Mouse (Mus musculus): ENCODE results near the gene Kifc1.
"Not testable (repeated sequence)": the region's sequence is repeated elsewhere in the genome, so short reads cannot be mapped to it uniquely, and the experiment has no call there.

The Kifc1 gene

GRCm38 (mm10) chr17:33918293-33919203 is 28.1 kb upstream of the Kifc1 start:
- DNase-seq: no peak

DNA sequence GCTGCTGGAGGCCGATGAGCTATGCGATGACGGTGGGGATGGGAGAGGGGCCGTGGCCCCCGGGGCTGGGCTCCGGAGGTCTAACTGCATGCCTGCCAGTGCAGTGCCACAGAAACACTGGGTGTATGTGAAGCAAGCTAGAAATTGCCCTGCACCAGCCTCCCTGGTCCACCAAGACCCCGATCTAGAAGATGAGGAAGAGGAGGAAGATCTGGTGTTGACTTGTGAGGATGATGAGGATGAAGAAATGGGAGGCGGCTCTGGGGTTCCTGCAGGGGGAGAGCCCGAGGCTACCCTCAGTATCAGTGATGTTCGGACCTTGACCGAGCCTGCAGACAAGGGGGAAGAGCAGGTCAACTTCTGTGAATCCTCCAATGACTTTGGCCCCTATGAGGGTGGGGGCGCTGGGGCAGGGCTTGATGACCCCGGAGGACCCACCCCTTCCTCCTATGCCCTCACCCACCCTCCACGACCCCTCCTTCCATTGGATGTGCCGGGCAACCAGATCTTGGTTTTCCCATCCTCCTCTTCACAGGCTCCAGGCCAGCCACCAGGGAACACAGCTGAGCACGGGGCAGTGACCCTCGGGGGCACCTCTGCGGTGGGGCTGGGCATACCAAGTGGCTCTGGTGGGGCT is 27.3 kb upstream of the Kifc1 start:
- no peak for DNase-seq

DNA sequence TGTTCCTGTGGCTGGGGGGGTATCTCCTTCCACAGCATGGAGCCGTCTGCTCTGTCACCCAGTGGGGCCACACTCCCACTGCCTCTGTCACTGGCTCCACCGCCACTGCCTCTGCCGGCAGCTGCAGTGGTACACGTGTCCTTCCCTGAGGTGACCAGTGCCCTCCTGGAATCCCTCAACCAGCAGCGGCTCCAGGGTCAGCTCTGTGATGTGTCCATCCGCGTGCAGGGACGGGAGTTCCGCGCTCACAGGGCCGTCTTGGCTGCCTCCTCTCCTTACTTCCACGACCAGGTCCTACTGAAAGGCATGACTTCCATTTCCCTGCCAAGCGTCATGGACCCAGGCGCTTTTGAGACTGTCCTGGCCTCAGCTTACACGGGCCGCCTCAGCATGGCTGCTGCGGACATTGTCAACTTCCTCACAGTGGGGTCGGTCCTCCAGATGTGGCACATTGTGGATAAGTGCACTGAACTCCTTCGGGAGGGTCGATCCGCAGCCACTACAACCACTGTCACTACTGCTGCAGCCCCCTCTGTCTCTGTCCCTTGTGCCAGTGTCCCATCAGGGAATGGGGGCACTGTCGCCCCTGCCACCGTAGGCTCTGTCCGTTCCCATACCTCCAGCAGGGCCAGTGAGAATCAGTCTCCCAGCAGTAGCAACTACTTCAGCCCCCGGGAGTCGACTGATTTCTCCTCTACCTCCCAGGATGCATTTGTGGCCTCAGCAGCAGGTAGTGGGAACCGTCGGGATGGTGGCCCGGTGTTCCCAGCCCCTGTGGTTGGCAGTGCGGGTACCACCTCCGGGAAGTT is 26.6 kb upstream of the Kifc1 start:
- no peak for DNase-seq

- no peak for DNase-seq
Observed at GRCm38 (mm10) chr17:33916294-33916693, 25.8 kb upstream of the Kifc1 start.

GRCm38 (mm10) chr17:33915671-33916250 is 25.3 kb upstream of the Kifc1 start, which contains the start of the genes Tapbp and Zbtb22:
Tapbp (plus strand) TSS chr17:33915899.
Zbtb22 (plus strand) TSS chr17:33915904.
- peak; percentile 96 for DNase-seq

GRCm38 (mm10) chr17:33914969-33915391 is 24.5 kb upstream of the Kifc1 start:
- DNase-seq: no peak

DNA sequence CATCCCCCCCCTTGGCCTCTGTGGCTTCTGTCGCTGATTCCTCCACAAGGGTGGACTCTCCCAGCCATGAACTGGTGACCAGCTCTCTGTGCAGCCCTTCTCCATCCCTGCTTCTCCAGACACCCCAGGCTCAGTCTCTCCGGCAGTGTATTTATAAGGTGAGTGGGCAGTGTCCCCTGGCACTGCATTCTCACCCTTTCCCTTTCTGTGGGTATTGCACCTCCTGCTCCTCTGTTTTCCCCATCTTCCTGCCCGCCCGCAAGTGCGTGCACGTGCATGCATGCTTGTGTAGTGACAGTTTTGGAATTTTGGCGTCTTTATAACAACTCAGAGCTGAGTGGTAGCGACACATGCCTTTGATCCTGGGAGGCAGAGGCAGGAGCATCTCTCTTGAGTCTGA is 23.4 kb upstream of the Kifc1 start:
- DNase-seq: no peak

GRCm38 (mm10) chr17:33913264-33913663 is 22.8 kb upstream of the Kifc1 start:
- DNase-seq: no peak

DNA sequence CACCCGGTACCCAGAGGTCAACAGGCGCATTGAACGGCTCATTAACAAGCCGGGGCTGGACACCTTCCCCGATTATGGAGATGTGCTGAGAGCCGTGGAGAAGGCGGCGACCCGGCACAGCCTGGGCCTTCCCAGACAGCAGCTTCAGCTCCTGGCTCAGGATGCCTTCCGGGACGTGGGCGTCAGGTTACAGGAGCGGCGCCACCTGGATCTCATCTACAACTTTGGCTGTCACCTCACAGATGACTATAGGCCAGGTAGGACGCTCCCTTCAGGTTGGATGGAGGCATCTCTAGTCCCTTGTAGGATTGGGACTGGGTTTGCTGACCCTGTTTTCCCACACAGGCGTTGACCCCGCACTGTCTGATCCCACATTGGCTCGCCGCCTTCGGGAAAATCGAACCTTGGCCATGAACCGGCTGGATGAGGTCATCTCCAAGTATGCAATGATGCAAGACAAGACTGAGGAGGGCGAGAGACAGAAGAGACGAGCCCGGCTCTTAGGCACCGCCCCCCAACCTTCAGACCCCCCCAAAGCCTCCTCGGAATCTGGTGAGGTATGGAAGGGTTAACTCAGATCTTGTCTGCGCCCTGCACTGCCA is 21.5 kb upstream of the Kifc1 start:
- no peak for DNase-seq

DNA sequence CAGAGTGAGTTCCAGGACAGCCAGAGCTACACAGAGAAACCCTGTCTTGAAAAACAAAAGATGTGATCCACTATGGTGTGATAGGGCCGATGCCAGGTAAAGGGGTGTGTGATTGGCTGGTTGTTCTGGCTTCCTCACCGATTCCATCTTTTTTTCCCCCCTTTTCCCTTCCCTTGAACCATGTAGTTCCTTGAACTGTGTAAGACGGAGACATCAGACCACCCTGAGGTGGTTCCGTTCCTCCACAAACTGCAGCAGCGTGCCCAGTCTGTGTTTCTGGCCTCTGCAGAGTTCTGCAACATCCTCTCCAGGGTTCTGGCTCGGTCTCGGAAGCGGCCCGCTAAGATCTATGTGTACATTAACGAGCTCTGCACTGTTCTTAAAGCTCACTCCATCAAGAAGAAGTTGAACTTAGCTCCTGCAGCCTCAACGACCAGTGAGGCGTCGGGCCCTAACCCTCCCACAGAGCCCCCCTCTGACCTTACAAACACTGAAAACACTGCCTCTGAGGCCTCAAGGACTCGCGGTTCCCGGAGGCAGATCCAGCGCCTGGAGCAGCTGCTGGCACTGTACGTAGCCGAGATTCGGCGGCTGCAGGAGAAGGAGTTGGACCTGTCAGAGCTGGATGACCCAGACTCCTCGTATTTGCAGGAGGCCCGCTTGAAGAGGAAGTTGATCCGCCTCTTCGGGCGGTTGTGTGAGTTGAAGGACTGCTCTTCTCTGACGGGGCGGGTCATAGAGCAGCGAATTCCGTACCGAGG is 20.8 kb upstream of the Kifc1 start:
- no peak for DNase-seq

- DNase-seq: no peak
Observed at GRCm38 (mm10) chr17:33910346-33911051, 20.0 kb upstream of the Kifc1 start.

- DNase-seq: no peak
Observed at GRCm38 (mm10) chr17:33909869-33910250, 19.4 kb upstream of the Kifc1 start.

DNA sequence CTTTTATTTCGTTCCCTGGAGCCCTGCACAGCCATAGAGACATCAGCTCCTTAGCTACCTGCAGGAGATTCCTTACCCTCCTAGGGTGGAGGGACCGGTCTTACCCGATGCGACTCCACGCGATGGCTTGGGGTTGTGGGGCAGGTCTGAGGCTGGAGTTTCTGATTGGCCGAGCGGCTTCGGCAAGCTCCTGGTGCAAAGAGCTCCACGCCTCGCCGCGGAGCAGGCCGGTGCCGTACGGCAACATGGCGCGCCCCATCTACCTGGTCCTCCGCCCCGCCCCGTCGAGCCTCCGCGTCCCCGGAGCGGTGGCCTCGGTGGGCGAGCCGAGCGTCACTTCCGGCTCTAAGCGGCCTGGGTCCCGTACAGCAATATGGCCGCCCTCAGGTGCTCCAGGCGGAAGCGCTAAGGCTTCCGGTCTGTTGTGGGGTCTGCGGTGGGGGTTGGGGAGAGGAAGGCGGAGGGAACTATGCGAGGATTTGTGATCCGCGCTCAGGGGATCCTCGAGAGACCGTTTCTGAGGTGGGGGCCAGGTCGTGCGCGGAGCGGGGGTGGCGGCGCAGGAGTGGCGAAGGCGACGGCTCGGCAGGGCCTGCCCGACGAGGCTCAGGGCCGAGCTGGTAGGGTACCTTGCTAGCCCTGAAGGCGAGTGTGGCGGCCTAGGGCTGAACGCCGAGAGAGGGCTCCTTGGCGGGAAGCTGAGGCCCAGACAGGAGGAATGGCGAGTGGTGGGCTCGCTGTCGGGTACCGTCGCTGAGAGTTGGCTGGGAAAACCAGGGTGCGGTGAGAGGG is 18.8 kb upstream of the Kifc1 start, which contains the start of gene Daxx:
Gene Daxx, plus strand, starts transcription at position 338 of the 792 bp plus-strand sequence.
- peak; percentile 99 for DNase-seq

DNA sequence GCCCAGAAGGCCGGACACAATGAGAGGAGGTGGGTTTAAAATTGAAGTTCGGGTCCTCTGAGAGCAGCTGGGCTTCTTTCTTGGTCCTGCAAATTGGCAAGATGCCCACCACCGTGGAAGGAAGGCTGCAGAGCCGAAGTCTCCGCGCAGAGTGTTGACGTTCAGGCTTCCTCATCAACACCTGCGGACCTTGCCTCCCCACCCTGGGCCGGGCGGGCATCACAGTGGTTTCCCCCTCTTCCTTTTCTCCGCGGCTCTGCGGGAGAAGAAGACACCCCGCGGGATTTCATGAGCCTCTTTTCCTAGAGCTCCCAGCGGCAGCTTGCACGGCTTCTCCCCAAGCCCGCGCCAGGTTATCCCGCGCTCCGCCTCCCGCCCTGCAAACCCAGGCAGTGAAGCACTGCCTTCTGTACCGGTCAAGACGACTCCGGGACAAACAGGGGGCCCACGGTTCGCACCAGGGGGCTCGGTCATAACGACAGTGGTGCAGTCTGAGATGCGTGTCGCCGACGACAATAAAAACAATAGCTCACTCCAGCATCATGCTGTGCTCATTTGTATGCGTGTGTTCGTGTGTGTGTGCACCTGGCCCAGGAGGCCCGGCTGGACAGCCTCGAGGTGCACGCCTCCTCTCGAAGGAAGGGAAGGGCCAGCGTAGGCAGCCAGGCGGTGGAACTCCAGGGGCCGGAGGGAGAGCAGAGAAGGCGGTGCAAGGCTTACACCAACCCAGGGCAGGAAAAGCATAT is 18.0 kb upstream of the Kifc1 start:
- peak; percentile 68 for DNase-seq

GRCm38 (mm10) chr17:33904835-33905234 is 14.4 kb upstream of the Kifc1 start, which contains the start of gene Platr17:
Platr17 (plus strand) TSS chr17:33905135.
- DNase-seq: not testable (repeated sequence)

DNA sequence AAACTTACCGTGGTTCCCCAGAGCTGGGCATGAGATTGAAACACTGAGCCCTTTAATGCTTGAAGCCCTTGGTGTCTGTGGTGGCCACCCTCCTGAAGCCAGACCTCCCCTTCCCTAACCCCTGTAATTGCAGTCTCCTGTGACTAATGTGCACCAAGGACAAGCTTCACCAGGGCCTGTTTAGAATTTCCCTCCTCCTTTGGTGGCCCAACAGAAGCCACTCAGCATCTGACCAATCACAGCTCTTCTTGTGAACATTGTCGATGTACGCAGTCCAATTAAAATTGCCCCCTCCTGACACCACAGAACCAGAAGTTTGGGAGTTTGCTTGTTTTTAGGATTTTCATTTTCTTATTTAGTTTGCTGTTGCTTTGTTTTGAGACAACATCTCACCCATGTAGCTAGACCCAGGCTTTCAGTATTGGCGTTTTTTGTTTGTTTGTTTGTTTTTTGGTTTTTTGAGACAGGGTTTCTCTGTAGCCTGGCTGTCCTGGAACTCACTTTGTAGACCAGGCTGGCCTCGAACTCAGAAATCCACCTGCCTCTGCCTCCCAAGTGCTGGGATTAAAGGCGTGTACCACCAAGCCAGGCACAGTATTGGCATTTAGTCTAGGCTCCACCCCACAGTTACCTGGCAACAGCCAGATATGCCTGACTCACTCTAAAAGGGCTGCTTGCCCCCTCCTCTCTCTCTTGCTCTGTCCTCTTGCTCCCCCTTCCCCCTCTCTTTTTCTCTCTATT is 13.6 kb upstream of the Kifc1 start:
- not testable (repeated sequence) for DNase-seq

DNA sequence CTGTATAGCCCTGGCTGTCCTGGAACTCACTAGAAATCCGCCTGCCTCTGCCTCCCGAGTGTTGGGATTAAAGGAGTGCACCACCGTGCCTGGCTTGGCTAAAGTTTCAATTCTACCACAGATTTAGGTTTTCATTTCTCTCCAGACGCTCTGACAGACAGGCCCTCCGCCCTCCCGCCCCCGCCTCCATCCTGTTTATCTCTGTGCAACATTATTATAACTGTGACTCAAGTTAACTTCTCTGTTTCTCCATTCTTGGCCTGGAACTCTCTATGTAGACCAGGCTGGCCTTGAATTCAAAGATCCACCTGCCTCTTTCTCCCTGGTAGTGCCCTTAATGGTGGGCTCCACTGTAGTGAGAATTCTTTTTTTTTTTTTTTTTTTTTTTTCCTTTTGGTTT is 12.0 kb upstream of the Kifc1 start:
- DNase-seq: no peak

DNA sequence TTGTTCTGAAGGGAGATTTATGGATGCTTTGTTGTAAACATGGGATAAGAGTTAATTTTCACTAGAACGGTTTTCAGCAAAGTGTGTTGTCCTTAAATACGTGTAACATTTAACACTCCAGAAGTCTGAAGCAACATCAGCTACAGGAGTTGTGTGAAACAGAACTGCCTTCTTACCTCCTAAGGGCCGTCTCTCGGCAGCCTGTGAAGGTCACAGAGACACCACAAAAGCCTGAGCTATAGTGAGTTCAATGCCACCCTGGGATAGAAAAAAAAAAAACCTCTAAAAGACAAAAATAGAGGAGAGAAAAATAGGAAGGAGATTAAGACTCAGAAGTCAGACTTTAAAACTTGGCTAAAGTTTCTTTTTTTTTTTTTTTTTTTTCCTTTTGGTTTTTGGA is 11.6 kb upstream of the Kifc1 start:
- no peak for DNase-seq

All from right cerebral cortex, postnatal 25 days (tissue).